Mouse (Mus musculus) olfactory bulb, adult 2 months (tissue): Measurements from ENCODE around the gene Fgfr2.

Experiments
- CTCF ChIP-seq: fragments of 200-500 bp; IDR thresholded peaks from 2 replicates; pipeline ENCODE4 v1.5.1; 2012; ENCODE audit warnings: low read depth, mild to moderate bottlenecking, low read length, moderate library complexity; ENCODE audit not compliant: insufficient read depth
- POLR2A ChIP-seq: fragments of 200-500 bp; IDR thresholded peaks from 2 replicates; pipeline ENCODE4 v1.6.1; 2012; ENCODE audit warnings: mild to moderate bottlenecking, low read depth, low read length, moderate library complexity; ENCODE audit not compliant: insufficient read depth

GRCm38 (mm10) chr7:131677126-131677525 lies 1446.0 kb downstream of the Fgfr2 start:
- TF ChIP-seq CTCF (no peak), POLR2A (no peak)
